Mouse (Mus musculus) liver, embryonic 16.5 days (tissue): Measurements from ENCODE around the gene Gm42517. TPM values are rescaled to one million over a fixed set of nuclear protein-coding genes. Genes with fewer than 3 reads are reported as not detected.
A peak's percentile ranks its signal among the peaks of the same experiment; 100 is the strongest.

Experiments
- ATAC-seq: fragments of 200-750 bp; cut with Nextera tagmentation; 2 replicates; pipeline ENCODE4 v1.8.0; 2017; ENCODE audit warnings: low read depth, mild to moderate bottlenecking, moderate number of reproducible peaks, moderate library complexity
- H3K27ac ChIP-seq: fragments of 300-500 bp; sonication (generic); 2 replicates; pipeline ENCODE4 v1.5.1; 2014; ENCODE audit warnings: mild to moderate bottlenecking, low read length
- H3K27me3 ChIP-seq: fragments of 300-500 bp; sonication (generic); 2 replicates; pipeline ENCODE4 v1.6.1; 2014; ENCODE audit warnings: low read depth, low read length, mixed read lengths; ENCODE audit not compliant: control insufficient read depth, insufficient read depth
- H3K36me3 ChIP-seq: fragments of 300-500 bp; sonication (generic); 2 replicates; pipeline ENCODE4 v1.6.1; 2014; ENCODE audit warnings: mild to moderate bottlenecking; ENCODE audit not compliant: control insufficient read depth, insufficient read depth
- H3K4me1 ChIP-seq: fragments of 300-500 bp; sonication (generic); 2 replicates; pipeline ENCODE4 v1.6.1; 2014; ENCODE audit warnings: low read depth, low read length, mixed read lengths; ENCODE audit not compliant: control insufficient read depth
- H3K4me2 ChIP-seq: fragments of 300-500 bp; sonication (generic); 2 replicates; pipeline ENCODE4 v1.6.1; 2014; ENCODE audit warnings: low read depth, low read length, mixed read lengths
- H3K4me3 ChIP-seq: fragments of 300-500 bp; sonication (generic); 2 replicates; pipeline ENCODE4 v1.5.1; 2014; ENCODE audit warnings: low read depth, mild to moderate bottlenecking, low read length
- H3K9ac ChIP-seq: fragments of 300-500 bp; sonication (generic); 2 replicates; pipeline ENCODE4 v1.6.1; 2014; ENCODE audit warnings: low read depth, low read length
- H3K9me3 ChIP-seq: fragments of 300-500 bp; sonication (generic); replicated peaks from 2 replicates; pipeline ENCODE4 v1.6.1; 2016; ENCODE audit warnings: low read length; ENCODE audit not compliant: control insufficient read depth
- WGBS: fragments of 180-500 bp; shearing (Covaris S2); extraction: QIAGEN DNeasy Blood & Tissue Kit; methylation state at CpG from one replicate; pipeline ENCODE4 v1.1.7; 2014; ENCODE audit not compliant: insufficient replicate concordance; 5-methylcytosine and 5-hydroxymethylcytosine counted together
- polyA plus RNA-seq: library from polyadenylated mRNA; unstranded; fragments of >200 nt; fragmentation: Nextera tagmentation; extraction: Ambion mirVana; gene quantifications from 2 replicates; pipeline ENCODE4 v1.2.1, GENCODE M21; 2015

The Gm42517 gene
- polyA plus RNA-seq, 1 experiment from 2014 or later, result not detected

DNA sequence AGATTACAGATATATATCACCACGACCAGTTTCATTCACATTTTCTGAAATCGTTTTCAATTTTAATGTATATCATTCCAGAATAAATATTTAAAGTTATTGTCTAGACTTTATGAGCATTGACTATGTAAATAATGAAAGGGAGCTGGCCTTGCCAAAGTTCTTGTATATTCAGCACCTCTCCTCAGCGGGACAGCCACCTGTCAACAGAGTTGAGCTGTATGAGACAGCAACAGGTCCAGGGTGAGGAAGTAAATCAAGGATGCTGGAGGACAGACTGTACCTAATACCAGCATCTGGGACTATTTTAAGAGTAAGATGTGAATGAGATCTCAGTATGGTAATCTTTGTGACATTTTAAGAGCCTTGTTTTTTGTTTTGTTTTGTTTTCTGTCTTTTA lies 29.7 kb downstream of the Gm42517 start:
- Histone ChIP-seq H3K27ac (no peak overlapping the region), H3K9ac (no peak overlapping the region), H3K9me3 (no peaks in the 10 kb centered on the region), H3K4me3 (no peak overlapping the region), H3K4me2 (no peak overlapping the region), H3K27me3 (no peaks in the 10 kb centered on the region), H3K36me3 (0 out of 2 replicates have a peak, but pooled peaks cover 3% of the 10 kb centered on the region), H3K4me1 (no peaks in the 10 kb centered on the region; the same call in 1 of the 2 replicates)
- no peak for ATAC-seq
- WGBS, result 44% methylated on average over 3 of the region's 3 CpGs

DNA sequence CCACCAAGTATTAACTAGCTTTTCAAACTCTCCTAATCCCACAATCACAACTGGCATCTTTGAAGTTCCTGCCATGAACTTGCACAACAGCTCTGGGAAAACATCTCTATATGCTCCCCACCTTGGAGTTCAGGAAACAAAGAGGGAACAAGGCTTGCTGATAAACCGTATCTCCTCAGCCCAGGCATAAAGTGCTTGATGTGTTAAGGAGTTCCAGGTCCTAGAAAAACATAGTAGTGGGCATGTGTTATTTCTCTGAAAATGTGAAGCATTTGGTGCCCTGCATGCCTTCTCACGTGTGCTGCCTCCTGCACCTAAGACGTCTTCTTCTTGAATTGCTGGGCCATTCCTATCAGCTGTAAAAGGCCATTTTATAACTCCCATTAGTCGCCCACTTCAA lies 30.3 kb downstream of the Gm42517 start:
- H3K27ac ChIP-seq, result 0 out of 2 replicates have a peak overlapping the region, but pooled peaks have one; percentile 7
- no peaks in the 10 kb centered on the region; the same call in 1 of the 2 replicates for H3K4me1 ChIP-seq
- no peak overlapping the region for H3K4me2 ChIP-seq
- H3K27me3 ChIP-seq, result no peaks in the 10 kb centered on the region
- H3K9ac ChIP-seq, result no peak overlapping the region
- H3K9me3 ChIP-seq, result no peaks in the 10 kb centered on the region
- 31% methylated on average over 4 of the region's 4 CpGs for whole genome bisulfite sequencing
- ATAC-seq, result 0 out of 2 replicates have a peak, but pooled peaks have one; percentile 45
- 0 out of 2 replicates have a peak, but pooled peaks cover 3% of the 10 kb centered on the region for H3K36me3 ChIP-seq
- no peak overlapping the region for H3K4me3 ChIP-seq

DNA sequence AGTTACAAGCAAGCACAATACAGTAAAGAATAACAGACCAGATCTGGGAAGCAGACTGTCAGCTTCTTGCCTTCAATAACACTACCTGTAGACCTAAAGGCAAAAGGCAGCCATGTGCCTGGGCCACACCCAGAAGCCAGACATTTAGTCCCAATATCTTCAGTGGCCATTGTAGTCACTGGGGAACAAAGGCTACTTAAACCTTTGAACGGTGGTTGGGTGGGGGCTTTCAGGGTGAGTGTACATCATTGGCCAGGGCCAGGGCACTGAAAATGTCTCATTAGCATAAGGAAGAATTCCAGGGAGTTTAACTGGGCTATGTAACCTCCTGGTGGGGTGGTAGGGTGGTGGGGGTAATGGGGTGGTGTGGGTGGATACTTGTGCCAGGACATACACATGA lies 36.7 kb downstream of the Gm42517 start:
- Histone ChIP-seq H3K4me1 (no peaks in the 10 kb centered on the region), H3K27ac (no peak overlapping the region), H3K36me3 (peaks cover 3% of the 10 kb centered on the region), H3K9me3 (no peaks in the 10 kb centered on the region), H3K27me3 (no peaks in the 10 kb centered on the region), H3K9ac (no peak overlapping the region), H3K4me2 (no peak overlapping the region), H3K4me3 (no peak overlapping the region)
- whole genome bisulfite sequencing, result 77% methylated on average over 1 of the region's 1 CpGs
- no peak for ATAC-seq

Other genes with a start within 250 kb of the Gm42517 start
- gene Tmed5, start 235.3 kb downstream of the Gm42517 start, polyA plus RNA-seq, result 18.1 and 21.4 TPM in 2 replicates
- 4.0 and 4.8 TPM in 2 replicates for gene Ccdc18, start 235.0 kb downstream of the Gm42517 start, polyA plus RNA-seq
- gene Dr1, start 99.0 kb downstream of the Gm42517 start, polyA plus RNA-seq, result 23.0 and 26.9 TPM in 2 replicates
- gene Pigg, start 55.3 kb downstream of the Gm42517 start, polyA plus RNA-seq, result 2.8 and 3.6 TPM in 2 replicates
- 0.16 TPM in 1 of 2 replicates, not detected in the other for gene Pde6b, start 20.5 kb upstream of the Gm42517 start, polyA plus RNA-seq
- gene Atp5k, start 66.5 kb upstream of the Gm42517 start, polyA plus RNA-seq, result 197 and 235 TPM in 2 replicates
- 0.21 and 0.35 TPM in 2 replicates for gene Mfsd7a, start 81.0 kb upstream of the Gm42517 start, polyA plus RNA-seq
- 5.9 and 6.1 TPM in 2 replicates for gene Pcgf3, start 93.3 kb upstream of the Gm42517 start, polyA plus RNA-seq
- 0.04 TPM in 1 of 2 replicates, not detected in the other for gene Cplx1, start 182.1 kb upstream of the Gm42517 start, polyA plus RNA-seq